14 mouse cellular contexts compared by ENCODE assay signal in genomic region chr14:76216446-76217177, GRCm38 (mm10).
DNase-seq lines count a peak whose midpoint lies in the region; ATAC-seq and TF ChIP-seq lines count a peak whose summit lies in the region.
"Had no signal": no experiment of that assay in that cellular context is flagged by ENCODE, and none has a peak within 500 bp of the region (broad histone marks: within the 10 kb centered on the region; RNA-seq: fewer than 3 reads in every experiment).

No protein-coding gene starts in this region.

- no peak for ATAC-seq in liver, embryonic 16.5 days (ENCODE audit: low read depth)
- ATAC-seq in stomach, postnatal 0 days (ENCODE audit: low FRiP score, low TSS enrichment): no peak
- ATAC-seq in frontal cortex, adult (ENCODE audit: low TSS enrichment): no peak
- ATAC-seq: hindbrain, postnatal 0 days; lung, postnatal 0 days; midbrain, embryonic 16.5 days; Patski had no signal

- H3K9ac ChIP-seq in liver, embryonic 16.5 days (ENCODE audit: low read depth, low read length): no peak overlapping the region
- no peak overlapping the region for H3K9ac ChIP-seq in stomach, postnatal 0 days (ENCODE audit: low read length)
- H3K9ac ChIP-seq: neural tube, embryonic 12.5 days had no signal

- TF ChIP-seq EP300 in stomach, postnatal 0 days (optimal IDR thresholded peaks at IDR 0.05): no peak

- H3K9me3 ChIP-seq in liver, embryonic 16.5 days (replicated peaks; ENCODE audit: control insufficient read depth, low read length): no peaks in the 10 kb centered on the region
- H3K9me3 ChIP-seq in stomach, postnatal 0 days (ENCODE audit: control insufficient read depth, low read length): no peaks in the 10 kb centered on the region
- peaks cover 13% of the 10 kb centered on the region; the same call in 1 of the 2 replicates for H3K9me3 ChIP-seq in forebrain, embryonic 10.5 days

- no peak for TF ChIP-seq POLR2A in testis, adult 2 months (IDR thresholded peaks at IDR 0.05; ENCODE audit: control insufficient read depth, low read depth, low read length)

- no peaks in the 10 kb centered on the region for H3K27me3 ChIP-seq in testis, adult 2 months (ENCODE audit: control insufficient read depth, insufficient read depth, low read length)
- H3K27me3 ChIP-seq in liver, embryonic 16.5 days (ENCODE audit: control insufficient read depth, insufficient read depth, low read depth, low read length): no peaks in the 10 kb centered on the region
- H3K27me3 ChIP-seq in stomach, postnatal 0 days (ENCODE audit: control insufficient read depth, insufficient read depth, low read length): no peaks in the 10 kb centered on the region
- H3K27me3 ChIP-seq in forebrain, embryonic 10.5 days (ENCODE audit: poor library complexity, severe bottlenecking): peaks cover 5% of the 10 kb centered on the region
- H3K27me3 ChIP-seq: neural tube, embryonic 12.5 days had no signal

- peak overlapping the region; percentile 21 for H3K4me2 ChIP-seq in liver, embryonic 16.5 days (ENCODE audit: low read depth, low read length)
- H3K4me2 ChIP-seq in stomach, postnatal 0 days (replicated peaks; ENCODE audit: low read depth): no peak overlapping the region
- H3K4me2 ChIP-seq: neural tube, embryonic 12.5 days had no signal

- no peak for DNase-seq in testis, postnatal 14 days (ENCODE audit: low spot score)
- DNase-seq in induced T-regulatory cell, adult 2 months (ENCODE audit: low read depth): peak; percentile 81
- no peak for DNase-seq in stomach, postnatal 0 days (ENCODE audit: low spot score)
- DNase-seq in forebrain, embryonic 10.5 days (ENCODE audit: extremely low spot score, low spot score): no peak
- DNase-seq: adrenal gland, adult 2 months; cerebellum, adult 2 months had no signal

- H3K27ac ChIP-seq in testis, adult 2 months (ENCODE audit: control insufficient read depth, insufficient read depth, low read depth, low read length): no peak overlapping the region
- H3K27ac ChIP-seq in liver, embryonic 16.5 days (ENCODE audit: low read length): no peak overlapping the region
- peak overlapping the region; percentile 42; the same call in 1 of the 2 replicates for H3K27ac ChIP-seq in stomach, postnatal 0 days (replicated peaks)
- H3K27ac ChIP-seq in forebrain, embryonic 10.5 days: no peak overlapping the region
- H3K27ac ChIP-seq: hindbrain, postnatal 0 days; neural tube, embryonic 12.5 days had no signal

- WGBS in liver, embryonic 16.5 days (ENCODE audit: insufficient replicate concordance): 43% methylated on average over 12 of the region's 12 CpGs
- 58% methylated on average over 12 of the region's 12 CpGs for WGBS in stomach, postnatal 0 days
- WGBS in forebrain, embryonic 10.5 days: 81% methylated on average over 12 of the region's 12 CpGs

- no peaks in the 10 kb centered on the region for H3K36me3 ChIP-seq in testis, adult 2 months (ENCODE audit: control insufficient read depth, insufficient read depth, low read length)
- no peaks in the 10 kb centered on the region for H3K36me3 ChIP-seq in liver, embryonic 16.5 days (ENCODE audit: control insufficient read depth, insufficient read depth)
- no peaks in the 10 kb centered on the region for H3K36me3 ChIP-seq in stomach, postnatal 0 days (ENCODE audit: control insufficient read depth, insufficient read depth, low read length)
- H3K36me3 ChIP-seq in forebrain, embryonic 10.5 days (replicated peaks): no peaks in the 10 kb centered on the region
- H3K36me3 ChIP-seq: neural tube, embryonic 12.5 days had no signal

- TF ChIP-seq CTCF in testis, adult 2 months (IDR thresholded peaks at IDR 0.05; ENCODE audit: control insufficient read depth, insufficient read depth, insufficient replicate concordance, low read depth, low read length): no peak
- no peak for TF ChIP-seq CTCF in stomach, postnatal 0 days (IDR thresholded peaks at IDR 0.05; ENCODE audit: low read depth)

- no peaks in the 10 kb centered on the region for H3K4me1 ChIP-seq in testis, adult 2 months (ENCODE audit: control insufficient read depth, insufficient read depth, low read length)
- no peaks in the 10 kb centered on the region; the same call in 1 of the 2 replicates for H3K4me1 ChIP-seq in liver, embryonic 16.5 days (ENCODE audit: control insufficient read depth, low read depth, low read length)
- no peaks in the 10 kb centered on the region for H3K4me1 ChIP-seq in stomach, postnatal 0 days (replicated peaks; ENCODE audit: control insufficient read depth, insufficient read depth)
- peaks cover 18% of the 10 kb centered on the region for H3K4me1 ChIP-seq in forebrain, embryonic 10.5 days

- H3K4me3 ChIP-seq in testis, adult 2 months (ENCODE audit: control insufficient read depth, low read depth, low read length): peak overlapping the region; percentile 58
- H3K4me3 ChIP-seq in liver, embryonic 16.5 days (ENCODE audit: low read depth, low read length): no peak overlapping the region
- H3K4me3 ChIP-seq in stomach, postnatal 0 days (ENCODE audit: low read depth, low read length): no peak overlapping the region
- H3K4me3 ChIP-seq in forebrain, embryonic 10.5 days: no peak overlapping the region
- H3K4me3 ChIP-seq: neural tube, embryonic 12.5 days had no signal
